Mouse (Mus musculus) cortical plate, adult 2 months (tissue): Measurements from ENCODE around the gene Nxnl1.

ENCODE experiments used
- CTCF ChIP-seq: fragments of 200-500 bp; IDR thresholded peaks from 2 replicates; pipeline ENCODE4 v1.5.1; 2011; ENCODE audit warnings: mild to moderate bottlenecking, control low read depth, low read length; ENCODE audit not compliant: insufficient read depth; ENCODE audit errors: extremely low read depth
- POLR2A ChIP-seq: fragments of 200-500 bp; IDR thresholded peaks from 2 replicates; pipeline ENCODE4 v1.6.1; 2011; ENCODE audit warnings: mild to moderate bottlenecking, low read length, control low read depth; ENCODE audit not compliant: insufficient read depth; ENCODE audit errors: extremely low read depth

GRCm38 (mm10) chr8:71598375-71598774 is 32.0 kb upstream of the Nxnl1 start:
- TF ChIP-seq CTCF (no peak), POLR2A (no peak)
